Mouse (Mus musculus): ENCODE measurements around the gene Fcrla.

- TF ChIP-seq CTCF (IDR thresholded peaks at IDR 0.05; ENCODE audit: extremely low read depth, insufficient read length, insufficient replicate concordance, low read depth, low read length), result no peak
- no peak for TF ChIP-seq POLR2A (IDR thresholded peaks at IDR 0.05; ENCODE audit: low read depth, low read length)
Observed at GRCm38 (mm10) chr1:170972936-170973335, 45.6 kb upstream of the Fcrla start.

Data from small intestine, adult 2 months (tissue).